Mouse (Mus musculus): ENCODE measurements around the gene Zfp607a. TPM values are rescaled to one million over a fixed set of nuclear protein-coding genes. Genes with fewer than 3 reads are reported as not detected.
A peak's percentile ranks its signal among the peaks of the same experiment; 100 is the strongest.
"Not testable (repeated sequence)": the region's sequence is repeated elsewhere in the genome, so short reads cannot be mapped to it uniquely, and the experiment has no call there.

The Zfp607a gene
- polyA plus RNA-seq, 1 experiment from 2014 or later, result 1.5 TPM

DNA sequence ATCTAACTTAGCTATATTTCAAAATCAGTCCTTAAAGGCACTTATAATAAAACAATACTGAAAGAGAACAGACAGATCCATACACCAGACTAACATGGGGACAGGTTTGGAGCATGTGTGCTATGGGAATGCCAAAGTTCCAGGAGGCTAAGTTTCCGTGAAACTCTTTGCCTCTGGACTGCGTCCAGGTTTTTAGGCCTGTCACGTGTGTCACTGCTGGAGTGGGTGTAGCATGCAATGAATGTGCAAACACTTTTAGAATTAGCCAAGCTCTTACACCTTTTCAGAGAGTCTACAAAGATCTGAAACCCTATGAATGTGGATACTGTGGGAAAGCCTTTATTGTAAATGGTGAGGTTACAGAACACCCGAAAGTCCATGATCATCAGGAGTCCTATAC, 24.4 kb downstream of the Zfp607a start:
- H3K4me2 ChIP-seq (replicated peaks), result no peak overlapping the region
- H3K27ac ChIP-seq (replicated peaks), result no peak overlapping the region
- H3K9ac ChIP-seq (replicated peaks), result no peak overlapping the region
- H3K9me3 ChIP-seq, result no peaks in the 10 kb centered on the region
- H3K36me3 ChIP-seq, result peaks cover 19% of the 10 kb centered on the region; the same call in 1 of the 2 replicates
- no peaks in the 10 kb centered on the region for H3K4me1 ChIP-seq
- 92% methylated on average over 4 of the region's 4 CpGs for WGBS
- H3K27me3 ChIP-seq, result no peaks in the 10 kb centered on the region
- no peak for ATAC-seq (replicated peaks)
- H3K4me3 ChIP-seq, result no peak overlapping the region

DNA sequence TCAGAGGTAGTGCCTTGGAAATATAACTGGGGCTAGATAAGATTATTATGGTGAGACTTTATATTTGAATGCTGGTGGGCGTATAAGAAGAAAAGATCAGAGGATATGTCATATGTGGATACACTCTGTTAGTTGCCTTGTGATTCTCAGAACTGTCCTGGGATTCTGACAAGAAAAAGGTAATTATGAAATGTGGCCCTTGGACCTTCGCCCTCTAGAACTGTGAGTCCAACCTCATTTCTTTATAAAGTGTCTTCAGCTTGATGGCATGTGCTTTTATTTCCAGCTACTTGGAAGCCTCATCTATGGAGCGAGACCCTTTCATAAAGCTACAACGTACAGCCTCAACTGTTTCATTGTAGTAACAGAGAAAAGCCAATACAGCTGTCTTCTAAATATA, 43.3 kb downstream of the Zfp607a start:
- 0 out of 2 replicates have a peak, but pooled peaks cover 7% of the 10 kb centered on the region for H3K9me3 ChIP-seq
- no peaks in the 10 kb centered on the region for H3K27me3 ChIP-seq
- no peaks in the 10 kb centered on the region for H3K4me1 ChIP-seq
- H3K9ac ChIP-seq (replicated peaks), result no peak overlapping the region
- WGBS, result 93% methylated on average over 4 of the region's 4 CpGs
- 0 out of 2 replicates have a peak, but pooled peaks cover 4% of the 10 kb centered on the region for H3K36me3 ChIP-seq
- no peak for ATAC-seq (replicated peaks)
- H3K4me3 ChIP-seq, result no peak overlapping the region
- H3K27ac ChIP-seq (replicated peaks), result no peak overlapping the region
- H3K4me2 ChIP-seq (replicated peaks), result no peak overlapping the region

DNA sequence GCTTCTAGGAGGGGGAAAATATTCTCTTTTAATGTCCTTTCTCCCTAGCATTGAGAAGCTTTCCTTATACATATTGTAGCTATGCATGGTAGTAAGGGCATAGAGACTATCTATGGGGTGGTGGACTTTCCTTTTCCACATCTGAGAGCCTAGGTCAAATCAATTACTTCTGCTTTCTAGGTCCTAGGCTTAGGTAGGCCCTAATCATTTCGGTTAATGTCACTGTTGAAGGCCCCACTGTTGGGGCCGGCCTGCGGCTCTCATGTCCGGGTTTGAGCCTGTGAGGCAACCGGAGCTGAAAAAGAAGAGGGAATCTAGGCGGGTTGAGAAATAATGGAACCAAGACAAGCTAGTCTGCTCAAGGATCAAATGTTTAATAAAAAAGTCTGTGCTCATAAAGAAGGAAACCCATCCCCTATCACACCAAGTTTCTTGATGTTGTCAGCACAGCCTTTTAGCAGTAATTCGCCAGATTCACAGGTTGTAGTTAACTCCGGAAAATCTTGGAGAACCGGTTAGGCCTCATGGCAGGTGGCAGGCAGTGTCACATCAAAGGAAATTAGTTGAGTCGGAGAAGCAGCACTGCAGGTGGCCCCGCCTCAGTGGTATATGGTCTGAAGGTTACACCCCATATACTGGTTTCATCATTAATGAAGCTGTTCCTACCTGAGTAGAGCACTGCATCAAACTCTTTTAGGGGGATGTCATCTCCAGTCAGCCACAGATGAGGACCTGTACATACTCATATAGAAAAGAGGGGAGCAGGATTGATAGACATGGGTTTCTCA, 47.9 kb downstream of the Zfp607a start:
- no peak overlapping the region for H3K4me3 ChIP-seq
- WGBS, result 84% methylated on average over 11 of the region's 11 CpGs
- no peak overlapping the region for H3K27ac ChIP-seq (replicated peaks)
- H3K27me3 ChIP-seq, result no peaks in the 10 kb centered on the region
- 0 out of 2 replicates have a peak, but pooled peaks cover 3% of the 10 kb centered on the region for H3K9me3 ChIP-seq
- no peak overlapping the region for H3K4me2 ChIP-seq (replicated peaks)
- ATAC-seq (replicated peaks), result no peak
- no peaks in the 10 kb centered on the region for H3K4me1 ChIP-seq
- H3K9ac ChIP-seq (replicated peaks), result no peak overlapping the region
- peaks cover 25% of the 10 kb centered on the region for H3K36me3 ChIP-seq

DNA sequence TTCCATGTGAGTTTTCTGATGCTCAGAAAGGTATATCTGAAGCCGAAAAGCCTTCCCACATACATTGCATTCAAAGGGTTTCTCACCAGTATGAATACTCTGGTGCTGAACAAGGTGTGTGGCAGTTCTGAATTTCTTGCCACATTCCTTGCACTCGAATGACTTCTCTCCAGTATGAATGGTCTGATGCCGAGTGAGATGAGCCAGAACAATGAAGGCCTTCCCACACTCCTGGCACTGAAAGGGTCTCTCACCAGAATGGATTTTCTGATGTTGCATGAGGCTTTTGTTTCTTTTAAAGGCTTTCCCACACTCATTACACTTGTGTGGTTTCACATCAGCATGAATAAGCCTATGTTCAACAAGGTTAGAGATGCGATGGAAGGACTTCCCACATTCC, 53.6 kb downstream of the Zfp607a start:
- H3K36me3 ChIP-seq, result peaks cover 52% of the 10 kb centered on the region

DNA sequence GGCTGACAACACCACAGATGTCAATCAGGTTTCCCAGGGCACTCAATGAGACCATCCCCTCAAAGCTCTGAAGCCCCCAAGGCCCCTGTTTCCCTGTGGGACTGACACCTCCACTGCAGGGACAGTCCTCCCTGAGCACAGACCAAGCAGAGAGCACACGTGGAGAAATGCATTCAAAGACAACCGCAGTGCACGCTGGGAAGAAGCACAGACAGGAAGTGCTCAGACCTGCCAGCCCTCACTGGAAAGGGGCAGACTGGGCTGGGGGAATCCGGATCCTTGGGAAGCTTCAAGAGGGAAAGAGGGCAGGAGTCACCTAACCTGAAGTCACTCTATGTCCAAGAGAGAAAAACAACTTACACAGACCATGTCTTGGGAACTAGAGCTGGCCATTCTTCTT, 69.7 kb downstream of the Zfp607a start:
- not testable (repeated sequence) for H3K9me3 ChIP-seq; H3K4me2 ChIP-seq (replicated peaks); ATAC-seq (replicated peaks); H3K9ac ChIP-seq (replicated peaks); H3K4me3 ChIP-seq; H3K27ac ChIP-seq (replicated peaks); H3K27me3 ChIP-seq
- peaks cover 18% of the 10 kb centered on the region; the same call in 1 of the 2 replicates for H3K36me3 ChIP-seq
- WGBS, result 44% methylated on average over 4 of the region's 4 CpGs
- H3K4me1 ChIP-seq, result peaks cover 16% of the 10 kb centered on the region

More for the DNA sequence above, 53.6 kb downstream of the Zfp607a start:
- not testable (repeated sequence) for H3K27ac ChIP-seq (replicated peaks); ATAC-seq (replicated peaks); H3K9ac ChIP-seq (replicated peaks); H3K4me1 ChIP-seq; H3K4me2 ChIP-seq (replicated peaks); H3K4me3 ChIP-seq; H3K27me3 ChIP-seq
- 60% methylated on average over 4 of the region's 4 CpGs for WGBS
- peaks cover 17% of the 10 kb centered on the region; the same call in 1 of the 2 replicates for H3K9me3 ChIP-seq

DNA sequence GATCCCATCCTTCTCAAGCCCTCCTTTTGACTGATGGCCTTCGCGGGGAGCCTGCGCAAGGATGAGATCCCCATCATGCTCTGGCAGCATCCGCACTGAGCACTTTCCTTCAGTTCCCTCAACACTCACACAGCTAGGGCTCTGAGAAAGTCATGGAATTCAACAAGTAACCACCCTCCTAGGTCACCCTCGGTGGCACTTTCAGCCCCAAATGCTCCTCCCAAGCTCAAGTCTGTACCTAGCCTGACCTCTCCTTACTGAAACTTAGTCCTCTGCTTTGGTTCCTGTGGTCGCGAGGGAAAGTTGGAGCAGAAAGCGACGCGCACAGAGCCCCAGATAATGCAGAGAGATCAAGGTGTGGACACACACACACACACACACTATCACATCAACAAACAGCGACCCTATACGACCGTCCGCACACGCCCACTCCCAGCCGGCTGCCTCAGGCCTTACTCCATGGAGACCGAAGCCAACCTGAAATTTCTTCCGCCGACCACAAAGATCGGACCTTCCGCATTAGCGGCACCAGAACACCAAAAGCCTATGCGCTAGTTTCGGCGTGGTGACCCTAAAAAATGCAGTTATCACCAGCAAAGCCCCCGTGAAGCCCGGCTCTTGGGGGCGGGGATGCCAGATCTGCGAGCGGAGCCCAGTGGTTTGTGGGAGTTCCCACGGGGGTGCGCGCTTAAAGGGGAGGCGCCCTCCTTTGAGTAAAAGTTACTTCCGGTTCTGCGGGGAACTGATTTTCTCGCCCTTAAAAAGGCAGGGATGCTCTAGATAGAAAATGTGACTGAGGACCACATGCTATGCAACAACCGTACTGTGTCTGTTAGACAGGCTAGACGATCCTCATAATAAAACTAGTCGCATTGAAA, 71.7 kb downstream of the Zfp607a start, which contains the start of gene Zfp974:
Zfp974 (minus strand) TSS at position 643 of the 878 bp plus-strand sequence.
- peaks cover 16% of the 10 kb centered on the region for H3K4me1 ChIP-seq
- 4% methylated on average over 40 of the region's 40 CpGs for WGBS
- H3K27me3 ChIP-seq, result no peaks in the 10 kb centered on the region
- peak within 1 kb of the TSS; percentile 71 for H3K9ac ChIP-seq (replicated peaks)
- H3K9me3 ChIP-seq, result no peaks in the 10 kb centered on the region
- peaks cover 13% of the 10 kb centered on the region; the same call in 1 of the 2 replicates for H3K36me3 ChIP-seq
- H3K4me2 ChIP-seq (replicated peaks), result peak within 1 kb of the TSS; percentile 72
- ATAC-seq (replicated peaks), result peak; percentile 94
- H3K27ac ChIP-seq (replicated peaks), result peak within 1 kb of the TSS; percentile 57
- peak within 1 kb of the TSS; percentile 70 for H3K4me3 ChIP-seq

Other genes with a start within 250 kb of the Zfp607a start
- 64.1 and 66.2 TPM in 2 replicates for gene Ttc9b, start 203.6 kb upstream of the Zfp607a start, polyA plus RNA-seq (2015; fragmentation: Nextera tagmentation; extraction: Ambion mirVana)
- gene Map3k10, start 182.9 kb upstream of the Zfp607a start, polyA plus RNA-seq (2015; fragmentation: Nextera tagmentation; extraction: Ambion mirVana), result 15.1 and 16.9 TPM in 2 replicates
- 11.5 and 14.2 TPM in 2 replicates for gene Zfp607b, start 168.2 kb upstream of the Zfp607a start, polyA plus RNA-seq (2015; fragmentation: Nextera tagmentation; extraction: Ambion mirVana)
- gene Zfp60, start 126.1 kb upstream of the Zfp607a start, polyA plus RNA-seq (2015; fragmentation: Nextera tagmentation; extraction: Ambion mirVana), result 126 and 128 TPM in 2 replicates
- gene Zfp626, start 50.3 kb upstream of the Zfp607a start, polyA plus RNA-seq (2015; fragmentation: Nextera tagmentation; extraction: Ambion mirVana), result 2.8 and 3.0 TPM in 2 replicates
- gene Zfp59, start 18.9 kb upstream of the Zfp607a start, polyA plus RNA-seq (2015; fragmentation: Nextera tagmentation; extraction: Ambion mirVana), result 12.0 and 12.7 TPM in 2 replicates
- 17.4 and 18.0 TPM in 2 replicates for gene Zfp974, start 71.9 kb downstream of the Zfp607a start, polyA plus RNA-seq (2015; fragmentation: Nextera tagmentation; extraction: Ambion mirVana)
- gene Zfp780b, start 121.6 kb downstream of the Zfp607a start, polyA plus RNA-seq (2015; fragmentation: Nextera tagmentation; extraction: Ambion mirVana), result 33.5 and 33.8 TPM in 2 replicates
- 6.4 and 7.1 TPM in 2 replicates for gene Zfp850, start 156.6 kb downstream of the Zfp607a start, polyA plus RNA-seq (2015; fragmentation: Nextera tagmentation; extraction: Ambion mirVana)
- gene Psmc4, start 192.6 kb downstream of the Zfp607a start, polyA plus RNA-seq (2015; fragmentation: Nextera tagmentation; extraction: Ambion mirVana), result 345 and 350 TPM in 2 replicates
- gene Fcgbp, start 213.7 kb downstream of the Zfp607a start, polyA plus RNA-seq (2015; fragmentation: Nextera tagmentation; extraction: Ambion mirVana), result 0.06 and 0.10 TPM in 2 replicates